Mouse (Mus musculus) stomach, embryonic 14.5 days (tissue): Measurements from ENCODE around the gene Nebl. TPM values are rescaled to one million over a fixed set of nuclear protein-coding genes. Genes with fewer than 3 reads are reported as not detected.

Experiments used
- ATAC-seq: fragments of 200-750 bp; cut with Nextera tagmentation; 2 replicates; pipeline ENCODE4 v1.8.0; 2017; ENCODE audit warnings: low read depth, moderate TSS enrichment; ENCODE audit not compliant: insufficient number of reproducible peaks, insufficient read depth, low FRiP score
- H3K27ac ChIP-seq: fragments of 300-500 bp; sonication (generic); 2 replicates; pipeline ENCODE4 v1.5.1; 2014; ENCODE audit warnings: mild to moderate bottlenecking, low read length, moderate library complexity, mixed read lengths
- H3K27me3 ChIP-seq: fragments of 300-500 bp; sonication (generic); 2 replicates; pipeline ENCODE4 v1.6.1; 2014; ENCODE audit warnings: low read length, control low read depth, mixed read lengths; ENCODE audit not compliant: control insufficient read depth, insufficient read depth
- H3K36me3 ChIP-seq: fragments of 300-500 bp; sonication (generic); 2 replicates; pipeline ENCODE4 v1.6.1; 2014; ENCODE audit warnings: mild to moderate bottlenecking, control low read depth, low read length, moderate library complexity, mixed read lengths; ENCODE audit not compliant: control insufficient read depth, insufficient read depth
- H3K4me1 ChIP-seq: fragments of 300-500 bp; sonication (generic); 2 replicates; pipeline ENCODE4 v1.6.1; 2014; ENCODE audit warnings: low read length, control low read depth, mixed read lengths; ENCODE audit not compliant: control insufficient read depth, insufficient read depth
- H3K4me2 ChIP-seq: fragments of 300-500 bp; sonication (generic); replicated peaks from 2 replicates; pipeline ENCODE4 v1.6.1; 2014; ENCODE audit warnings: low read depth, low read length, control low read depth
- H3K4me3 ChIP-seq: fragments of 300-500 bp; sonication (generic); 2 replicates; pipeline ENCODE4 v1.5.1; 2014; ENCODE audit warnings: low read depth, low read length, control low read depth
- H3K9ac ChIP-seq: fragments of 300-500 bp; sonication (generic); replicated peaks from 2 replicates; pipeline ENCODE4 v1.6.1; 2014; ENCODE audit warnings: low read depth, mild to moderate bottlenecking, control low read depth, low read length, moderate library complexity, mixed read lengths
- H3K9me3 ChIP-seq: fragments of 300-500 bp; sonication (generic); 2 replicates; pipeline ENCODE4 v1.6.1; 2016; ENCODE audit warnings: low read depth, low read length, control low read depth; ENCODE audit not compliant: control insufficient read depth
- WGBS: fragments of 180-500 bp; shearing (Covaris S2); extraction: QIAGEN DNeasy Blood & Tissue Kit; methylation state at CpG from one replicate; pipeline ENCODE4 v1.1.7; 2014; 5-methylcytosine and 5-hydroxymethylcytosine counted together
- polyA plus RNA-seq: library from polyadenylated mRNA; unstranded; fragments of >200 nt; fragmentation: Nextera tagmentation; extraction: Ambion mirVana; gene quantifications from 2 replicates; pipeline ENCODE4 v1.2.1, GENCODE M21; 2014

Nebl gene
- polyA plus RNA-seq = 3.5 and 3.8 TPM in 2 replicates

GRCm38 (mm10) chr2:17730957-17731830, at the start of gene Nebl:
Gene Nebl, minus strand, starts transcription at chr2:17731464.
- WGBS = under 1% methylated on average over 59 of the region's 59 CpGs
- Histone ChIP-seq H3K27me3 (0 out of 2 replicates have a peak, but pooled peaks cover 17% of the 10 kb centered on the region), H3K9ac (no peak within 1 kb of the TSS; the same call in 1 of the 2 replicates), H3K9me3 (no peaks in the 10 kb centered on the region), H3K36me3 (no peaks in the 10 kb centered on the region), H3K4me3 (peak within 1 kb of the TSS; percentile 54), H3K4me2 (peak within 1 kb of the TSS; percentile 99), H3K27ac (no peak within 1 kb of the TSS), H3K4me1 (peaks cover 11% of the 10 kb centered on the region; the same call in 1 of the 2 replicates)
- peak; percentile 84; the same call in 1 of the 2 replicates for ATAC-seq

- Histone ChIP-seq H3K4me3 (no peak overlapping the region), H3K9me3 (no peaks in the 10 kb centered on the region), H3K4me2 (no peak overlapping the region), H3K4me1 (no peaks in the 10 kb centered on the region), H3K9ac (no peak overlapping the region), H3K27ac (no peak overlapping the region), H3K36me3 (no peaks in the 10 kb centered on the region), H3K27me3 (no peaks in the 10 kb centered on the region)
- WGBS = 70% methylated on average over 4 of the region's 4 CpGs
- no peak for ATAC-seq
These were observed 39.1 kb upstream of the Nebl start for GRCm38 (mm10) chr2:17770246-17770825.

- Histone ChIP-seq H3K36me3 (no peaks in the 10 kb centered on the region), H3K9ac (no peak overlapping the region), H3K27me3 (no peaks in the 10 kb centered on the region), H3K9me3 (no peaks in the 10 kb centered on the region), H3K27ac (no peak overlapping the region), H3K4me3 (no peak overlapping the region), H3K4me2 (no peak overlapping the region), H3K4me1 (no peaks in the 10 kb centered on the region)
- ATAC-seq = no peak
- WGBS = 66% methylated on average over 5 of the region's 5 CpGs
These were observed 38.0 kb upstream of the Nebl start for GRCm38 (mm10) chr2:17769242-17769755.

- Histone ChIP-seq H3K27ac (no peak overlapping the region), H3K4me2 (no peak overlapping the region), H3K27me3 (no peaks in the 10 kb centered on the region), H3K4me3 (no peak overlapping the region), H3K9me3 (no peaks in the 10 kb centered on the region), H3K4me1 (no peaks in the 10 kb centered on the region), H3K36me3 (no peaks in the 10 kb centered on the region), H3K9ac (no peak overlapping the region)
- 65% methylated on average over 4 of the region's 4 CpGs for whole genome bisulfite sequencing
- no peak for ATAC-seq
These were observed 25.0 kb upstream of the Nebl start for GRCm38 (mm10) chr2:17756271-17756670.

DNA sequence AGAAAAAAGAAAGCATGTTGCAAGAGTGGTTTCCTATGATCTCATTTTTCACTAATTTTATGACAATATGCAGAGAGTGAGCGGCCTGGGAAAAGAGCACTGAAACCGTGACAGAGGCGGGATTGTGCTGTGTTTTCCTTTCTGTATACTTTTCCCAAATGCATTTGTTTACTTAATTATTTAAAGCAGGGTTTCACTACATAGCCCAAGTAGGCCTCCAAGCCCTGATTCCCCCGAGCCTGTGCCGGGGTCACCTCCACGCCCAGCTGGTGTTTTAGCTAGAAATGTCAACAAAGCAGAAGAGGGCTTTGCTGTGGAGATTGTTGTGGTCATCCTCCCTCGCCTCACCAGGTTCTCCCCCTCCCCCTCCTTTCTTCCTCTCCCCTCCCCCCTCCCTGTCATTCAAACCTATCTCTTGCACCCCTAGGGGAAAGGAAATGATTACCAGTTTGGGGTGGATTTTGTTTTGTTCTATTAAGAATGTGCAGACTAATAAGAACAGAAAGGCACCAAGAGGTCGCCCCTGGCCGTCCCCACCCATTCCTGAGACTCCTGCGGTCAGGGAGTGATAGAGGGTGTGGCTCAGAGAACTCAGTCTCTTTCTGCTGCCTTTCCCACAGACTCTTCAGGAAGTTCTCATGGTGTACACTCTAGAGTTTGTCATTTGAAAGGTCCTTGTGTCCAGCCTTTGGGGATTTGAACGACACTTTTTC, 10.9 kb upstream of the Nebl start:
- Histone ChIP-seq H3K4me1 (no peaks in the 10 kb centered on the region), H3K36me3 (no peaks in the 10 kb centered on the region), H3K27ac (no peak overlapping the region), H3K27me3 (no peaks in the 10 kb centered on the region), H3K9me3 (no peaks in the 10 kb centered on the region), H3K9ac (no peak overlapping the region), H3K4me2 (peak overlapping the region; percentile 46), H3K4me3 (peak overlapping the region; percentile 19)
- ATAC-seq = peak; percentile 64; the same call in 1 of the 2 replicates
- 15% methylated on average over 11 of the region's 11 CpGs for WGBS

GRCm38 (mm10) chr2:17741555-17741954, 10.3 kb upstream of the Nebl start:
- peak; percentile 75 for ATAC-seq
- Histone ChIP-seq H3K4me3 (peak overlapping the region; percentile 19), H3K4me2 (peak overlapping the region; percentile 46), H3K9ac (no peak overlapping the region), H3K27me3 (no peaks in the 10 kb centered on the region), H3K27ac (no peak overlapping the region), H3K36me3 (no peaks in the 10 kb centered on the region), H3K4me1 (no peaks in the 10 kb centered on the region), H3K9me3 (no peaks in the 10 kb centered on the region)
- 2% methylated on average over 16 of the region's 16 CpGs for WGBS

DNA sequence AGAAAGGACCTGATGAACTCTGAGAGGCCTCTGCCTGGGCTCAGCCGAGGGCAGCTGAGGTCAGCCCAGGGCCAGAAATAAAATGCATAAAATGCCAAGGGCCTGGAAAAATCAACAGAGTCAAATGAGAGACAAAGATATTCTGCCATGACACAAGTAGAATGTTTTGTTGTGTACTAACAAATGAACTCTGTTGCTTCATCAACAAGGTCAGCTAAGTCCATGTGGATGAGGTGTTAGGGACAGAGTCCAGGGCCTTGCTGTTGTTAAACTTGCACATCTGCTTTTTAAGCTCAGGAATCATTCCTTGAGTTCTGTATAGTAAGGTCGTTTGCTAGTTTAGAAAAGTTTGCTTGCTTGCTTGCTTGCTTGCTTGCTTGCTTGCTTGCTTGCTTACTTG, 9.2 kb upstream of the Nebl start:
- H3K9me3 ChIP-seq = no peaks in the 10 kb centered on the region
- H3K4me2 ChIP-seq = no peak overlapping the region
- H3K27ac ChIP-seq = no peak overlapping the region
- H3K4me1 ChIP-seq = no peaks in the 10 kb centered on the region
- 72% methylated on average over 2 of the region's 2 CpGs for WGBS
- H3K9ac ChIP-seq = no peak overlapping the region
- no peak overlapping the region for H3K4me3 ChIP-seq
- H3K36me3 ChIP-seq = no peaks in the 10 kb centered on the region
- no peak for ATAC-seq
- H3K27me3 ChIP-seq = no peaks in the 10 kb centered on the region

- Histone ChIP-seq H3K4me1 (peaks cover 11% of the 10 kb centered on the region; the same call in 1 of the 2 replicates), H3K27ac (no peak overlapping the region), H3K4me2 (no peak overlapping the region), H3K9ac (no peak overlapping the region), H3K36me3 (no peaks in the 10 kb centered on the region), H3K27me3 (0 out of 2 replicates have a peak, but pooled peaks cover 17% of the 10 kb centered on the region), H3K4me3 (no peak overlapping the region), H3K9me3 (no peaks in the 10 kb centered on the region)
- no peak for ATAC-seq
- 45% methylated on average over 7 of the region's 7 CpGs for WGBS
These were observed 946 bp upstream of the Nebl start for GRCm38 (mm10) chr2:17732210-17732609.
